Mouse (Mus musculus) lung, adult 2 months (tissue): ENCODE data around the gene Emilin2. TPM values are rescaled to one million over a fixed set of nuclear protein-coding genes. Genes with fewer than 3 reads are reported as not detected.
A peak's percentile ranks its signal among the peaks of the same experiment; 100 is the strongest.
"Not testable (repeated sequence)": the region's sequence is repeated elsewhere in the genome, so short reads cannot be mapped to it uniquely, and the experiment has no call there.

Source experiments
- DNase-seq: peaks from one replicate; pipeline ENCODE4 v3.0.0; 2022
- H3K4me1 ChIP-seq: fragments of 200-500 bp; 2 replicates; pipeline ENCODE4 v1.6.1; 2011; ENCODE audit warnings: low read length; ENCODE audit not compliant: control insufficient read depth, insufficient read depth
- H3K4me3 ChIP-seq: fragments of 200-500 bp; replicated peaks from 2 replicates; pipeline ENCODE3; 2011; ENCODE audit warnings: low read depth, mild to moderate bottlenecking, control low read depth, low read length; ENCODE audit errors: extremely low read depth
- CTCF ChIP-seq: fragments of 200-500 bp; IDR thresholded peaks from 2 replicates; pipeline ENCODE4 v1.5.1; 2011; ENCODE audit warnings: mild to moderate bottlenecking, low read length, control low read depth; ENCODE audit not compliant: insufficient read depth
- POLR2A ChIP-seq: fragments of 200-500 bp; IDR thresholded peaks from 2 replicates; pipeline ENCODE4 v1.6.1; 2011; ENCODE audit warnings: low read depth, mild to moderate bottlenecking, control low read depth, low read length, borderline replicate concordance; ENCODE audit errors: extremely low read depth
- WGBS: fragments of 180-500 bp; shearing (Covaris S2); methylation state at CpG from one replicate; pipeline ENCODE4 v1.1.7; 2018; 5-methylcytosine and 5-hydroxymethylcytosine counted together
- polyA plus RNA-seq: library from polyadenylated mRNA; depleted of rRNA; stranded (reverse); fragments of >200 nt; gene quantifications from 2 replicates; pipeline ENCODE4 v1.2.3, GENCODE M21; 2012; rRNA removed

Emilin2 gene
- polyA plus RNA-seq: 17.3 and 18.7 TPM in 2 replicates

DNA sequence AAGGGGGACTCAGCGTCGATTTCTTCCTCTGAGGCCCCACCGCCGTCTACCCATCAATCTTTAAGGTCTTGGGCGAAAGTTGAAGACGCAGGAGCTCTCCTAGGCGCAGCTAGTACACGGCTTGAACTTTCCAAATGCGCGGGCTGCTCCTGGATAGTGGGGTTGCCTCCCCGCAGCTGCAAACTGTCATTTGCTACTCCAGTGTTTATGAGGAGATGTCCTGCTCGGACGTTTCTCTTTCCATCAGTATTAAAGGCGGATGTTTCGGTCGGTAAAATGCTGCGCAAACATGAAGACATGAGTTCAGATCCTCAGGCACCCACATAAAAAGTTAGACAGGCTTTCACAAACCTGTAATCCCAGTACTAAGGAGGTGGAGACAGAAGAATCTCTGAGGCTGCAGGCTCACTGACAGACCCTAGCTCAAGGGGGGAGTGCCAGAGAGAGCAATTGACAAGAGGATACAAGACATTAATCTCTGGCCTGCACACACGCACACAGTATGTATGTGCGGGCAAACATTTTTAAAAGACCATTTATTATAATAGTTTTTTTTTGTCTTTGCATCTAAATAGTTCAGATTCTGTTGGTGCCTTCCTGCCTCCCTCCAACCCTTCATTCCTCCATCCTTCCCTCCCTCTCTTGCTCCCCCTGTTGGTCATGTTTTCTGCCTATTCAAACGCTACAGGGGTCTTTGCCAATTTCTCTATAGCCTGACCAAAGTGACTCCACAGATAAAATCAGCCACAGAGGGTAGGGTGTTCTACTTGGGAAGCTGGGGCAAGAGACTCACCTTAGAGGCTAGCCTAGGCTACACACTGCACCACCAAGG lies at the start of gene Emilin2:
TSS of gene Emilin2 (minus strand) at position 639 of the 832 bp plus-strand sequence.
- Histone ChIP-seq H3K4me3 (peak within 1 kb of the TSS; percentile 46), H3K4me1 (0 out of 2 replicates have a peak, but pooled peaks cover 2% of the 10 kb centered on the region)
- WGBS: 8% methylated on average over 20 of the region's 20 CpGs
- TF ChIP-seq POLR2A: no peak
- TF ChIP-seq CTCF: peak; percentile 15; the same call in 1 of the 2 replicates
- no peak for DNase-seq

DNA sequence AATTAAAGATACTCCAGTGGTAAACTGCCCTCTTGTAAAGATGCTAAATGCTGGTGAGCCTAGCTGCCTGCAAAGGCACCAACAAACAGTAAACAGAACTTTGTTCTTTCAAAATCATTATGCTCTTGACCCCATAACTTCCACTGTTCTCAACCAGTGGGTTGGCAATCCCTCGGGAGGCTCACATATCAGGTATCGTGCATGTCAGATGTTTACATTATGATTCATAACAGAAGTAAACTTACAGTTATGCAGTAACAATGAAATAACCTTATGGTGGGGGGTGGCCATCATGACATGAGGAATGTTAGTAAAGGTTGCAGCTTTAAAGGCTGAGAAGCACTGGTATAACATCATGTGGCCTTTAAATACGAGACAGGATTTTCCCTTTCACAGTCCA lies 43.7 kb upstream of the Emilin2 start:
- DNase-seq: no peak
- no peak for TF ChIP-seq CTCF
- no peak for TF ChIP-seq POLR2A
- H3K4me1 ChIP-seq: no peaks in the 10 kb centered on the region
- 49% methylated on average over 3 of the region's 3 CpGs for WGBS
- no peak overlapping the region for H3K4me3 ChIP-seq

DNA sequence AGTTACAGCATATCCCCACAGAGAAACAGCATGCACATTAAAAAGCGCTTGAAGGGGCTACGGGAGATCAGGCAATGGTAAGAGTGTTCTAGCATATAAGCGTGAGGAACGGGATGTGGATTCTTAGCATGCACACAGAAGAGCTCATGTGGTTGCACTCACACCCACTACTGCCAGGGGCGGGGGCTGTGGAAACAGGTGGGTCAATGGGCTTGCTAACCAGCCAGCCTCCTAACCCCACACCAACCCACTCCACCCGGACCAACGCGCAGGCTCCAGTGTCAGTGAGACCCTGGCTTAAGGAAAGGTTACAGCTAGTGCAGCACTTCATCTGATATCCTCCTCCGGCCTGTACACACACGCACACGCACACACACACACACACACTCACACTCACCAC lies 42.4 kb upstream of the Emilin2 start:
- WGBS: 96% methylated on average over 11 of the region's 11 CpGs
- TF ChIP-seq POLR2A: no peak
- H3K4me1 ChIP-seq: no peaks in the 10 kb centered on the region
- no peak overlapping the region for H3K4me3 ChIP-seq
- no peak for DNase-seq

DNA sequence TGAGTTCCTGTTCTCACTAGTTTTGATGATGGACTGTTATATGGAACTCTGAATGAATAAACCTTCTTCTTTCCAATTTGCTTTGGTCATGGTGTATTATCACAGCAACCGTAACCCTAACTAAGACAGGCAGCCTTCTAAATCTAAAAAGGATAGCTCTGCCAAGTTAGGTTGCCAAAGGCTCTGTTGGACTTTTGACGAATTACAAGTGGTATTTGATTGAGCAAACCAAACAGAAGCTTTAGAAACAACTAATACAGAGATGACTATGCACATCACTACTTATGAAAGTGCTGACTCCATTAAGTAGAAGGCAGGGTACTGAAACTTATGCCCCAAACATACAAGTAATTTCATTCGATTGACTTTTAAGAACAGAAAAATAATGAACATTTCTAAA lies 36.4 kb upstream of the Emilin2 start:
- Histone ChIP-seq H3K4me3 (no peak overlapping the region), H3K4me1 (no peaks in the 10 kb centered on the region)
- TF ChIP-seq POLR2A (no peak), CTCF (no peak)
- no peak for DNase-seq
- WGBS: 82% methylated on average over 3 of the region's 3 CpGs

DNA sequence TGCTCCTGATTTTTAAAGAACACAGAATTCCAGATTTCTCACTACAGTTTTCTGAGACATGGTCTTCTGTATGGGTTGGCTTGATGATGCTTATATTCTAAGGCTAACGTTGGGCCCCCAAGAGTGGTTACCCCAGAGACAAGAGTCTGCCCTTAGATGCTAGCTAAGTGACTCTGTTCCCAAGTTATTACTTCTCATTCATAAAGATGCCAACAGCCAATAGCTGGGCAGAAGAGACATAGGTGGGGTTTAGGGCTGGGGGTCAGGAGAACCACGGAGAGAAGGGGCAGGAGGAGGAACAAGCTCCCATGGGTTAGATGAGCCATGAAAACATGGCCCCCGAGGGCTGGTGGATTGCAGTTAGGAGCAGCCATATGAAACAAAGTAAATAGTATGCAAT lies 30.2 kb upstream of the Emilin2 start:
- H3K4me3 ChIP-seq: no peak overlapping the region
- WGBS: 84% methylated on average over 3 of the region's 3 CpGs
- H3K4me1 ChIP-seq: no peaks in the 10 kb centered on the region
- no peak for TF ChIP-seq CTCF
- TF ChIP-seq POLR2A: no peak
- no peak for DNase-seq

DNA sequence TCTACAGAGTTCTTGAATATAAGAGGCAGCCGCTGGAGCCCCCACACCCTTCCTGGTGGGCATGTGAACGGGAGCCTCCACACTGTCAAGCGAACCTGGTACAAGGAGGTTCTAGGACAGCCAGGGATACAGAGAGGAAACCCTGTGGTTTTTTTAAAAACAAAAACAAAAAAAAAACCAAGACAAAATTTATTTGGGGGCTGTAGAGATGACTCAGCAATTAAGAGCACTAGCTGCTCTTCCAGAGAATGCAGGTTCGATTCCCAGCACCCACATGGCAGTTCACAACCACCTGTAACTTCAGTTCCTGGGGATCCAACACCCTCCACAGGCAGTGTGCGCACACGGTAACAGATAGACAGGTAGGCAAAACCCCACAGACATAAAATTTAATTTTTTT lies 26.8 kb upstream of the Emilin2 start:
- DNase-seq: no peak
- WGBS: 93% methylated on average over 6 of the region's 6 CpGs
- TF ChIP-seq POLR2A (no peak), CTCF (no peak)
- no peak overlapping the region for H3K4me3 ChIP-seq
- H3K4me1 ChIP-seq: no peaks in the 10 kb centered on the region

DNA sequence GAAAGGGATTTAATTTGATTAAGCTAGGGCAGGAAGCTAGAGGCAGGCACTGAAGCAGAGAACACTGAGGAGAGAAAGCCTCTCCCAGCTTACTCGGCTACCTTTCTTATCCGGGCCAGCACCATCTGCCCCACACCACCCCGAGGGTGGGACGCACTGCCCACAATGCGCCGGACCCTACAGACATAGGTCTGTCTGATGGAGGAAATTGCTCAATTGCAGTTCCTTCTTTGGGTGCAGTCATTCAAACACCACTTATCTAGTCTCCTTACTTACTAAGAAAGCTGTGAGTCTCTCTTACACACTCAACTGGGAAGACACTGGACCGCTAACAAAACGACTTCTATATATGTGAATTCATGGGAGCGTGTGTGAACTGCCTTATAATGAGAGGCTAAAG lies 25.8 kb upstream of the Emilin2 start:
- TF ChIP-seq CTCF: no peak
- TF ChIP-seq POLR2A: no peak
- no peak for DNase-seq
- no peaks in the 10 kb centered on the region for H3K4me1 ChIP-seq
- 86% methylated on average over 9 of the region's 9 CpGs for WGBS
- no peak overlapping the region for H3K4me3 ChIP-seq

DNA sequence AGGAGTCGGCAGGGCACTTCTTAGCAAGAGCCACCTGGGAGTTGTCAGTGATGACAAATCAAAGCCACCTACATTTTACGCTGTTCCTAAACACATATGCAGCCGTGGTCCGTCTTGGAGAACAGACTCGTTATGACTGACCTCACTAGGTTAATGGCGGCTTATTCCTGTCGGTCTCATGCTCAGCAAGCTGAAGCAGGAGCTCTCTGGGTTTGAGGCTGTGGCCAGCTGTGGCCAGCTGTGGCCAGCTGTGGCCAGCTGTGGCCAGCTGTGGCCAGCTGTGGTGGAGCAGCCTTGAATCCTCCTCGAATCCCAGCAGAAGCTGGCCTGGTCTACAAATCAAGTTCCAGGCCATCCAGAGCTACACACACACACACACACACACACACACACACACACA lies 24.6 kb upstream of the Emilin2 start:
- no peaks in the 10 kb centered on the region for H3K4me1 ChIP-seq
- no peak for TF ChIP-seq POLR2A
- no peak for TF ChIP-seq CTCF
- H3K4me3 ChIP-seq: no peak overlapping the region
- 51% methylated on average over 8 of the region's 8 CpGs for WGBS
- DNase-seq: no peak

DNA sequence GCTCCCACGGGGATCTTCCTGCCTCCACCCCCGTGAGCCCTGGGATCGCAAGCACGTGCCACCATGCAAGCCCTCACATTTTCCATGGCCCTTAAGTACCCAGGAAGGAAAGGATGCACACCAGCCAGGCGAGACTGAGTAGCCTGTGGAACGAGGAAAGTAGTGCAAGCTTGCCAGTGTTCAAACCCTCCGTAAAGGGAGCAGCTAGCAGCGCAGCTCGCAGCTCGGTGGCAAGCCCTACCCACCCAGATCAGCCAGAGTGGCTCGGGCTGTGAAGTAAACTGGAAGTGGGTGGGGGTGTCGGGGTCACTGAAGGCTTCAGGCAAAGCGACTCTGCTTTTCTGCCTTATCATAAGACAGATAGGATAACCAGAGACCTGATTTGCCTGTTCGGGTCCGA lies 20.5 kb upstream of the Emilin2 start:
- TF ChIP-seq CTCF (no peak), POLR2A (no peak)
- no peak overlapping the region for H3K4me3 ChIP-seq
- no peaks in the 10 kb centered on the region for H3K4me1 ChIP-seq
- 34% methylated on average over 15 of the region's 15 CpGs for WGBS
- DNase-seq: no peak

DNA sequence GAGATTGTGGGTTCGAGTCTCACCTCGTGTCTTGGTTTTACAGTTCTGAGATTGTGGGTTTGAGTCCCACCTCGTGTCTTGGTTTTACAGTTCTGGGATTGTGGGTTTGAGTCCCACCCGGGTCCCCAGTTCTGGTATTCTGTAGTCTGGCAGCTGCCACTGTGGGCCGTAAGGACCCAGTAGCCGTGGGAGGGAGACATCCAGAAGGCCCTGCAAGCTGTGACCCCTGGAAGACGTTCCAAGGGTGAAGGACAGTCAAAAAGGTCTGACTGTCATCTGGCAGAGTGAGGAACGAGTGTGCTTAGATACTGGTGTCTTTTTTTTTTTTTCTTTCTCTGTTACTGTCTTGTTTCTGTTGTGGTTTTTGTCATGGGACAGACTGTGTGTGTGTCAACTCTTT lies 9.0 kb upstream of the Emilin2 start:
- DNase-seq, H3K4me3 ChIP-seq, H3K4me1 ChIP-seq: not testable (repeated sequence)
- 84% methylated on average over 8 of the region's 8 CpGs for WGBS
